In the genomic region with DNA sequence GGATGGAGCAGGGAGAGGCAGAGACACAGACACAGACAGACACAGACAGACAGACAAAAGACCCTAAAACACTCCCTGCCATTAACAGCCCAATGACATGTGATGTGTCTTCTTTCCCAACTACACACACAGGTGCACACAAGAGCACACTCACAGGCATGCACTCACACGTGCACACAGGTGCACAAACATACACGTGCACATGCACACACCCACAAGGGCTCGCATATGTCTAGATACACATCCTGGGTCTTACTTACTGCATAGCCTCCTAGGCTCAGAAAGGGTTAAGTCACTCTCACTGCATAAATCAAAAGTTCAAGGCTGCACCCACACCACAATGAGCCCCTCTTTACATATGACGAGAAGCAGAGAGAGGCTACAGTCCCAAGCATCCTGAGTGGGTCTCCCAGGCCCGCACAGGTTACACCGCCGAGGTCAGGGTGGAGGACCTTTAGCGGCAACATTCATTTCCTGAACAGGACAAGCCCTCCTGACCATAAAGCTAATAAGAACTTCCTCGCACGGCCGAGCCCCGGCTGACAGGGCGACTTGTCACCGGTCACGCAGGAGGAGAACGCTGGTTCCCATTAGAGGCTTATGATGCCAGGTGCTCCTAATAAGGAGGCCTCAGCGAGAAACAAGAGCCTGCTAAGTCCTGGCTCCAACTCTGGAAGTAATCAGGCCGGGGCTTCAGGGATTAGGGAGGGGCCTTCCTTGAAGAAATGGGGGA, we compare ENCODE assay signal across 10 mouse cellular contexts. TPM values are rescaled to one million over a fixed set of nuclear protein-coding genes. Genes with fewer than 3 reads are reported as not detected.
DNase-seq lines count a peak whose midpoint lies in the region; ATAC-seq and TF ChIP-seq lines count a peak whose summit lies in the region.
"Had no signal": no experiment of that assay in that cellular context is flagged by ENCODE, and none has a peak within 500 bp of the region (broad histone marks: within the 10 kb centered on the region; RNA-seq: fewer than 3 reads in every experiment).

No protein-coding gene starts in this region.

- peak; percentile 70 for DNase-seq in forebrain, embryonic 11.5 days (ENCODE audit: low spot score)
- peak; percentile 35 for DNase-seq in liver, adult 2 months (ENCODE audit: extremely low read depth, low read depth, low spot score)
- DNase-seq in liver, embryonic 11.5 days (ENCODE audit: low spot score) = no peak
- DNase-seq in gastrocnemius, postnatal 14 days = peak; percentile 40
- no peak for DNase-seq in left cerebral cortex, adult 11 months (ENCODE audit: low spot score)
- DNase-seq in kidney, postnatal 14 days = no peak

- no peak for TF ChIP-seq POLR2A in liver, adult 2 months (IDR thresholded peaks at IDR 0.05; ENCODE audit: extremely low read depth, insufficient read depth, low read length)

- no peaks in the 10 kb centered on the region for H3K36me3 ChIP-seq in forebrain, embryonic 11.5 days (ENCODE audit: control insufficient read depth, insufficient read depth, low read length)
- H3K36me3 ChIP-seq in forebrain, embryonic 15.5 days = no peaks in the 10 kb centered on the region
- 0 out of 2 replicates have a peak, but pooled peaks cover 2% of the 10 kb centered on the region for H3K36me3 ChIP-seq in liver, adult 2 months (ENCODE audit: control insufficient read depth, insufficient read depth, low read length)
- no peaks in the 10 kb centered on the region for H3K36me3 ChIP-seq in liver, embryonic 11.5 days (ENCODE audit: control insufficient read depth, insufficient read depth, low read length)
- H3K36me3 ChIP-seq in neural tube, embryonic 13.5 days = no peaks in the 10 kb centered on the region
- H3K36me3 ChIP-seq: heart, embryonic 12.5 days had no signal

- H3K4me1 ChIP-seq in forebrain, embryonic 11.5 days (replicated peaks; ENCODE audit: control insufficient read depth, insufficient read depth, low read length) = peaks cover 22% of the 10 kb centered on the region
- peaks cover 11% of the 10 kb centered on the region for H3K4me1 ChIP-seq in forebrain, embryonic 15.5 days
- H3K4me1 ChIP-seq in liver, adult 2 months (ENCODE audit: control insufficient read depth, insufficient read depth, low read length) = peaks cover 52% of the 10 kb centered on the region
- peaks cover 39% of the 10 kb centered on the region for H3K4me1 ChIP-seq in liver, embryonic 11.5 days (replicated peaks; ENCODE audit: control insufficient read depth, insufficient read depth, low read length)
- H3K4me1 ChIP-seq in neural tube, embryonic 13.5 days (replicated peaks) = peaks cover 21% of the 10 kb centered on the region

- H3K9ac ChIP-seq in forebrain, embryonic 11.5 days (ENCODE audit: low read length) = no peak overlapping the region
- no peak overlapping the region for H3K9ac ChIP-seq in forebrain, embryonic 15.5 days (replicated peaks)
- H3K9ac ChIP-seq in liver, adult 2 months (ENCODE audit: low read depth, low read length) = no peak overlapping the region
- H3K9ac ChIP-seq in liver, embryonic 11.5 days (ENCODE audit: low read depth, low read length) = no peak overlapping the region
- H3K9ac ChIP-seq in neural tube, embryonic 13.5 days = no peak overlapping the region
- H3K9ac ChIP-seq: heart, embryonic 12.5 days had no signal

- H3K4me2 ChIP-seq in forebrain, embryonic 11.5 days (ENCODE audit: low read depth, low read length, severe bottlenecking) = peak overlapping the region; percentile 24; the same call in 1 of the 2 replicates
- H3K4me2 ChIP-seq in forebrain, embryonic 15.5 days (replicated peaks) = no peak overlapping the region
- no peak overlapping the region for H3K4me2 ChIP-seq in liver, embryonic 11.5 days
- H3K4me2 ChIP-seq in neural tube, embryonic 13.5 days = 0 out of 2 replicates have a peak overlapping the region, but pooled peaks have one; percentile 4
- H3K4me2 ChIP-seq: heart, embryonic 12.5 days had no signal

- 15% methylated on average over 18 of the region's 18 CpGs for WGBS in forebrain, embryonic 11.5 days
- 20% methylated on average over 18 of the region's 18 CpGs for WGBS in forebrain, embryonic 15.5 days
- 81% methylated on average over 18 of the region's 18 CpGs for WGBS in liver, adult 2 months
- 36% methylated on average over 18 of the region's 18 CpGs for WGBS in liver, embryonic 11.5 days
- 29% methylated on average over 18 of the region's 18 CpGs for WGBS in neural tube, embryonic 13.5 days

- peaks cover 25% of the 10 kb centered on the region; the same call in 1 of the 2 replicates for H3K79me2 ChIP-seq in liver, adult 2 months (ENCODE audit: control insufficient read depth, insufficient read depth, low read length)

- no peak for TF ChIP-seq CTCF in liver, adult 2 months (IDR thresholded peaks at IDR 0.05; ENCODE audit: low read depth, low read length)

- H3K9me3 ChIP-seq in forebrain, embryonic 11.5 days (ENCODE audit: control insufficient read depth, low read length) = no peaks in the 10 kb centered on the region
- no peaks in the 10 kb centered on the region for H3K9me3 ChIP-seq in forebrain, embryonic 15.5 days
- H3K9me3 ChIP-seq in liver, embryonic 11.5 days (ENCODE audit: control insufficient read depth, low read length) = no peaks in the 10 kb centered on the region
- H3K9me3 ChIP-seq in neural tube, embryonic 13.5 days = no peaks in the 10 kb centered on the region
- H3K9me3 ChIP-seq: heart, embryonic 12.5 days had no signal

- intact Hi-C loops in gastrocnemius, postnatal 14 days (cut with DNase I; ENCODE audit: low total_unique reads) = no loop called here

- H3K27ac ChIP-seq in forebrain, embryonic 11.5 days (ENCODE audit: low read depth, low read length) = no peak overlapping the region
- no peak overlapping the region for H3K27ac ChIP-seq in forebrain, embryonic 15.5 days (replicated peaks)
- H3K27ac ChIP-seq in liver, adult 2 months (replicated peaks; ENCODE audit: insufficient read depth, low read depth, low read length) = no peak overlapping the region
- H3K27ac ChIP-seq in liver, embryonic 11.5 days (ENCODE audit: low read depth, low read length) = no peak overlapping the region
- no peak overlapping the region for H3K27ac ChIP-seq in neural tube, embryonic 13.5 days (replicated peaks)

- H3K4me3 ChIP-seq in forebrain, embryonic 11.5 days (ENCODE audit: low read depth, low read length) = no peak overlapping the region
- H3K4me3 ChIP-seq in forebrain, embryonic 15.5 days = no peak overlapping the region
- no peak overlapping the region for H3K4me3 ChIP-seq in liver, adult 2 months (ENCODE audit: insufficient read depth, low read depth, low read length)
- H3K4me3 ChIP-seq in liver, embryonic 11.5 days (ENCODE audit: low read depth, low read length) = no peak overlapping the region
- H3K4me3 ChIP-seq in neural tube, embryonic 13.5 days = no peak overlapping the region
- H3K4me3 ChIP-seq: heart, embryonic 12.5 days had no signal

- H3K27me3 ChIP-seq in forebrain, embryonic 11.5 days (ENCODE audit: control insufficient read depth, insufficient read depth, low read length) = no peaks in the 10 kb centered on the region
- peaks cover 5% of the 10 kb centered on the region; the same call in 1 of the 2 replicates for H3K27me3 ChIP-seq in forebrain, embryonic 15.5 days
- no peaks in the 10 kb centered on the region for H3K27me3 ChIP-seq in liver, adult 2 months (ENCODE audit: control insufficient read depth, insufficient read depth, low read length)
- peaks cover 39% of the 10 kb centered on the region for H3K27me3 ChIP-seq in liver, embryonic 11.5 days (replicated peaks; ENCODE audit: control insufficient read depth, insufficient read depth, low read length)
- H3K27me3 ChIP-seq in neural tube, embryonic 13.5 days = 0 out of 2 replicates have a peak, but pooled peaks cover 6% of the 10 kb centered on the region

- ATAC-seq in forebrain, embryonic 11.5 days (replicated peaks; ENCODE audit: low FRiP score) = peak; percentile 55
- ATAC-seq in forebrain, embryonic 15.5 days (replicated peaks) = no peak
- no peak for ATAC-seq in liver, embryonic 11.5 days (replicated peaks; ENCODE audit: low FRiP score)
- ATAC-seq in neural tube, embryonic 13.5 days (ENCODE audit: low read depth) = no peak; the same call in 1 of the 2 replicates
- ATAC-seq: Patski had no signal

RNA-seq across cellular contexts. Expression of a gene that starts 13.3 kb away (rescaled TPM):
- 6.6 TPM in 2 replicates for polyA plus RNA-seq in forebrain, embryonic 11.5 days (2014; fragmentation: Nextera tagmentation; extraction: Ambion mirVana)
- polyA plus RNA-seq in forebrain, embryonic 15.5 days (2015; fragmentation: Nextera tagmentation; extraction: Ambion mirVana) = 5.2 and 5.7 TPM in 2 replicates
- total RNA-seq in liver, adult 2 months (2014; rRNA removed) = 19.3 and 24.2 TPM in 2 replicates
- 5.3 and 7.2 TPM in 2 replicates for polyA plus RNA-seq in liver, adult 2 months (2012; rRNA removed)
- polyA plus RNA-seq in liver, embryonic 11.5 days (2014; fragmentation: Nextera tagmentation; extraction: Ambion mirVana) = 2.3 and 2.8 TPM in 2 replicates
- 100 to 1,000 TPM in 1 of 2 experiments, 10 to 100 TPM in 1; 70.1 to 157 TPM for total RNA-seq in gastrocnemius, postnatal 14 days (2021)
- polyA plus RNA-seq in neural tube, embryonic 13.5 days (2015; fragmentation: Nextera tagmentation; extraction: Ambion mirVana) = 7.4 and 8.5 TPM in 2 replicates

Comparison
In these comparisons a context has a peak if more than half of its experiments do, and no peak if none do; other contexts are left out.
1. DNase-seq: peak in forebrain, embryonic 11.5 days (single experiment), liver, adult 2 months (single experiment) and gastrocnemius, postnatal 14 days (single experiment); none in liver, embryonic 11.5 days (single experiment), left cerebral cortex, adult 11 months (single experiment) and kidney, postnatal 14 days (single experiment).
2. H3K4me2 ChIP-seq: peak in forebrain, embryonic 11.5 days (single experiment) and neural tube, embryonic 13.5 days (single experiment); none in forebrain, embryonic 15.5 days (single experiment) and liver, embryonic 11.5 days (single experiment).